Comparison of ENCODE assay signal across 8 mouse cellular contexts in genomic region chr3:87089694-87090565, GRCm38 (mm10).
A peak's percentile ranks its signal among the peaks of the same experiment; 100 is the strongest.
DNase-seq lines count a peak whose midpoint lies in the region; ATAC-seq lines count a peak whose summit lies in the region.

No protein-coding gene starts in this region.

- DNase-seq in CD8-positive naive resting alpha-beta T cell, adult 2 months (ENCODE audit: low read depth in 2 of 2, low spot score in 2 of 2): peak; percentile 32 to 48
- DNase-seq in adrenal gland, postnatal 25 days: peak; percentile 25
- DNase-seq in embryonic facial prominence, embryonic 14.5 days (ENCODE audit: low spot score): peak; percentile 81
- peak; percentile 81 for DNase-seq in kidney, postnatal 10 days
- peak; percentile 41 for DNase-seq in liver, embryonic 11.5 days (ENCODE audit: low spot score)
- peak; percentile 57 for DNase-seq in neural tube, embryonic 11.5 days (ENCODE audit: low spot score)
- peak; percentile 72 for DNase-seq in testis, postnatal 10 days (ENCODE audit: low spot score)

- no peak overlapping the region for H3K9ac ChIP-seq in embryonic facial prominence, embryonic 14.5 days (ENCODE audit: low read depth, low read length)
- H3K9ac ChIP-seq in heart, embryonic 13.5 days: no peak overlapping the region
- H3K9ac ChIP-seq in liver, embryonic 11.5 days (ENCODE audit: low read depth, low read length): no peak overlapping the region
- no peak overlapping the region for H3K9ac ChIP-seq in neural tube, embryonic 11.5 days (ENCODE audit: low read length)

- WGBS in embryonic facial prominence, embryonic 14.5 days: 80% methylated on average over 13 of the region's 13 CpGs
- 69% methylated on average over 13 of the region's 13 CpGs for WGBS in heart, embryonic 13.5 days
- 74% methylated on average over 13 of the region's 13 CpGs for WGBS in liver, embryonic 11.5 days
- WGBS in neural tube, embryonic 11.5 days: 81% methylated on average over 13 of the region's 13 CpGs

- H3K4me1 ChIP-seq in embryonic facial prominence, embryonic 14.5 days (ENCODE audit: control insufficient read depth, insufficient read depth, low read length): no peaks in the 10 kb centered on the region
- H3K4me1 ChIP-seq in heart, embryonic 13.5 days: peaks cover 20% of the 10 kb centered on the region
- no peaks in the 10 kb centered on the region for H3K4me1 ChIP-seq in liver, embryonic 11.5 days (replicated peaks; ENCODE audit: control insufficient read depth, insufficient read depth, low read length)
- H3K4me1 ChIP-seq in neural tube, embryonic 11.5 days (ENCODE audit: control insufficient read depth, insufficient read depth, low read length): no peaks in the 10 kb centered on the region

- no peak overlapping the region for H3K4me2 ChIP-seq in embryonic facial prominence, embryonic 14.5 days (ENCODE audit: low read depth, low read length)
- H3K4me2 ChIP-seq in heart, embryonic 13.5 days: no peak overlapping the region
- H3K4me2 ChIP-seq in liver, embryonic 11.5 days: no peak overlapping the region
- no peak overlapping the region for H3K4me2 ChIP-seq in neural tube, embryonic 11.5 days (ENCODE audit: low read depth)

- H3K36me3 ChIP-seq in embryonic facial prominence, embryonic 14.5 days (ENCODE audit: control insufficient read depth, insufficient read depth, low read length): peaks cover 86% of the 10 kb centered on the region
- peaks cover 80% of the 10 kb centered on the region for H3K36me3 ChIP-seq in heart, embryonic 13.5 days
- no peaks in the 10 kb centered on the region for H3K36me3 ChIP-seq in liver, embryonic 11.5 days (ENCODE audit: control insufficient read depth, insufficient read depth, low read length)
- no peaks in the 10 kb centered on the region; the same call in 1 of the 2 replicates for H3K36me3 ChIP-seq in neural tube, embryonic 11.5 days (ENCODE audit: control insufficient read depth, insufficient read depth, low read length)

- no peaks in the 10 kb centered on the region for H3K27me3 ChIP-seq in embryonic facial prominence, embryonic 14.5 days (replicated peaks; ENCODE audit: control insufficient read depth, insufficient read depth, low read length)
- H3K27me3 ChIP-seq in heart, embryonic 13.5 days (replicated peaks): no peaks in the 10 kb centered on the region
- H3K27me3 ChIP-seq in liver, embryonic 11.5 days (replicated peaks; ENCODE audit: control insufficient read depth, insufficient read depth, low read length): no peaks in the 10 kb centered on the region
- no peaks in the 10 kb centered on the region for H3K27me3 ChIP-seq in neural tube, embryonic 11.5 days (ENCODE audit: control insufficient read depth, insufficient read depth, low read length)

- peak; percentile 66 for ATAC-seq in embryonic facial prominence, embryonic 14.5 days (ENCODE audit: low read depth)
- peak; percentile 47; the same call in 1 of the 2 replicates for ATAC-seq in heart, embryonic 13.5 days (ENCODE audit: extremely low read depth, insufficient number of reproducible peaks, low FRiP score, low TSS enrichment)
- peak; percentile 47; the same call in 1 of the 2 replicates for ATAC-seq in liver, embryonic 11.5 days (replicated peaks; ENCODE audit: low FRiP score)
- peak; percentile 75 for ATAC-seq in neural tube, embryonic 11.5 days (ENCODE audit: insufficient read depth, low FRiP score, low TSS enrichment)

- no peaks in the 10 kb centered on the region for H3K9me3 ChIP-seq in embryonic facial prominence, embryonic 14.5 days (ENCODE audit: control insufficient read depth, low read length)
- no peaks in the 10 kb centered on the region for H3K9me3 ChIP-seq in heart, embryonic 13.5 days
- H3K9me3 ChIP-seq in liver, embryonic 11.5 days (ENCODE audit: control insufficient read depth, low read length): no peaks in the 10 kb centered on the region
- no peaks in the 10 kb centered on the region for H3K9me3 ChIP-seq in neural tube, embryonic 11.5 days (ENCODE audit: control insufficient read depth, low read length)

- H3K27ac ChIP-seq in embryonic facial prominence, embryonic 14.5 days (replicated peaks; ENCODE audit: low read depth, low read length): no peak overlapping the region
- H3K27ac ChIP-seq in heart, embryonic 13.5 days (replicated peaks): no peak overlapping the region
- H3K27ac ChIP-seq in liver, embryonic 11.5 days (ENCODE audit: low read depth, low read length): no peak overlapping the region
- no peak overlapping the region for H3K27ac ChIP-seq in neural tube, embryonic 11.5 days (ENCODE audit: low read depth, low read length)

- no peak overlapping the region for H3K4me3 ChIP-seq in embryonic facial prominence, embryonic 14.5 days (ENCODE audit: low read depth, low read length)
- H3K4me3 ChIP-seq in heart, embryonic 13.5 days: no peak overlapping the region
- H3K4me3 ChIP-seq in liver, embryonic 11.5 days (ENCODE audit: low read depth, low read length): no peak overlapping the region
- H3K4me3 ChIP-seq in neural tube, embryonic 11.5 days (ENCODE audit: low read depth, low read length): no peak overlapping the region

Comparison
In these comparisons a context has a peak if more than half of its experiments do, and no peak if none do; other contexts are left out.
1. DNase-seq: peak in every context shown above with its lines; median percentile 81 in embryonic facial prominence, embryonic 14.5 days; 81 in kidney, postnatal 10 days; 72 in testis, postnatal 10 days; 57 in neural tube, embryonic 11.5 days; 41 in liver, embryonic 11.5 days; 40 in CD8-positive naive resting alpha-beta T cell, adult 2 months; 25 in adrenal gland, postnatal 25 days.